Mouse (Mus musculus) thymus, adult 2 months (tissue): ENCODE measurements around the gene Kcnf1.

Source experiments
- CTCF ChIP-seq: fragments of 200-500 bp; IDR thresholded peaks from 2 replicates; pipeline ENCODE4 v1.5.1; 2012; ENCODE audit warnings: mild to moderate bottlenecking, control low read depth, low read length, moderate library complexity, borderline replicate concordance; ENCODE audit not compliant: control insufficient read depth, poor library complexity, insufficient read depth; ENCODE audit errors: extremely low read depth
- POLR2A ChIP-seq: fragments of 200-500 bp; IDR thresholded peaks from 2 replicates; pipeline ENCODE4 v1.6.1; 2012; ENCODE audit warnings: mild to moderate bottlenecking, low read length, control low read depth, moderate library complexity; ENCODE audit not compliant: control insufficient read depth, poor library complexity, insufficient read depth; ENCODE audit errors: extremely low read depth

GRCm38 (mm10) chr12:17184303-17184775 lies 7.7 kb upstream of the Kcnf1 start:
- TF ChIP-seq CTCF (no peak), POLR2A (no peak)
